Mouse (Mus musculus) ES-E14 (cell line): ENCODE results near the gene Mgat4e.

Experiments
- CHD2 ChIP-seq: IDR thresholded peaks from 2 replicates; pipeline ENCODE4 v1.6.1; 2014; ENCODE audit warnings: mild to moderate bottlenecking, low read depth, low read length, inconsistent platforms
- HCFC1 ChIP-seq: IDR thresholded peaks from 2 replicates; pipeline ENCODE4 v1.6.1; 2012; ENCODE audit warnings: low read length, inconsistent platforms, borderline replicate concordance; ENCODE audit not compliant: insufficient read depth
- MAFK ChIP-seq: IDR thresholded peaks from 2 replicates; pipeline ENCODE4 v1.6.1; 2014; ENCODE audit warnings: mild to moderate bottlenecking, low read depth, low read length, inconsistent platforms; ENCODE audit not compliant: insufficient read depth
- ZC3H11A ChIP-seq: IDR thresholded peaks from 2 replicates; pipeline ENCODE4 v1.6.1; 2012; ENCODE audit warnings: low read depth, mild to moderate bottlenecking, inconsistent platforms, low read length, borderline replicate concordance
- ZNF384 ChIP-seq: IDR thresholded peaks from 2 replicates; pipeline ENCODE4 v1.6.1; 2012; ENCODE audit warnings: low read depth, low read length, inconsistent platforms

- TF ChIP-seq HCFC1: no peak
- TF ChIP-seq CHD2: no peak
- TF ChIP-seq ZNF384: no peak
- no peak for TF ChIP-seq ZC3H11A
- TF ChIP-seq MAFK: no peak
Observed at GRCm38 (mm10) chr1:134559226-134559625, 9.7 kb upstream of the Mgat4e start.
